Mouse (Mus musculus) left cerebral cortex, adult 2 months (tissue): Measurements from ENCODE around the gene Aifm1. TPM values are rescaled to one million over a fixed set of nuclear protein-coding genes. Genes with fewer than 3 reads are reported as not detected.
A peak's percentile ranks its signal among the peaks of the same experiment; 100 is the strongest.

ENCODE experiments used
- DNase-seq, 2 experiments: peaks; one replicate each; pipeline ENCODE4 v3.0.0; 2021 to 2022; ENCODE audit warnings: low spot score in 2 of 2, mixed read lengths in 1 of 2; ENCODE audit errors: extremely low spot score in 1 of 2
- H3K27ac ChIP-seq: fragments of 200-600 bp; 2 replicates; pipeline ENCODE4 v1.8.1; 2022
- H3K4me3 ChIP-seq: fragments of 200-600 bp; 2 replicates; pipeline ENCODE4 v1.8.1; 2022
- CTCF ChIP-seq: fragments of 200-600 bp; IDR thresholded peaks from 2 replicates; pipeline ENCODE4 v1.8.1; 2022; ENCODE audit warnings: antibody characterized with exemption, mild to moderate bottlenecking, moderate library complexity
- intact Hi-C: fragments of 180-260 bp; cut with DNase I; formaldehyde crosslinking; loops from one replicate; pipeline ENCODE4 v1.15.1; 2025
- long read RNA-seq, 2 experiments: library from polyadenylated mRNA; stranded (forward); transcript quantifications; one replicate each; pipeline ENCODE4 v2.0.0; 2021; ENCODE audit warnings: borderline mapping rate in 2 of 2
- total RNA-seq, 2 experiments: library from RNA; stranded (reverse); gene quantifications; 2 replicates each; pipeline ENCODE4 v1.2.3; 2021

The Aifm1 gene
- total RNA-seq, result 10 to 100 TPM; 21.6 to 28.3 TPM
- long read RNA-seq, experiment 1, transcript Aifm1-202 (16 exons, 2,221 nt), result minor isoform, 9 of 40 reads
- long read RNA-seq, experiment 1, transcript Aifm1-201 (16 exons, 2,237 nt), result major isoform, 22 of 40 reads
- long read RNA-seq, experiment 1, partial matches to known transcripts, result 2 of 40 reads
- long read RNA-seq, experiment 1, other reads (novel, unspliced or antisense), result 7 of 40 reads
- long read RNA-seq, experiment 2, transcript Aifm1-201 (16 exons, 2,237 nt), result major isoform, 14 of 32 reads
- long read RNA-seq, experiment 2, transcript Aifm1-202 (16 exons, 2,221 nt), result minor isoform, 8 of 32 reads
- long read RNA-seq, experiment 2, partial matches to known transcripts, result 2 of 32 reads
- long read RNA-seq, experiment 2, other reads (novel, unspliced or antisense), result 6 of 32 reads

DNA sequence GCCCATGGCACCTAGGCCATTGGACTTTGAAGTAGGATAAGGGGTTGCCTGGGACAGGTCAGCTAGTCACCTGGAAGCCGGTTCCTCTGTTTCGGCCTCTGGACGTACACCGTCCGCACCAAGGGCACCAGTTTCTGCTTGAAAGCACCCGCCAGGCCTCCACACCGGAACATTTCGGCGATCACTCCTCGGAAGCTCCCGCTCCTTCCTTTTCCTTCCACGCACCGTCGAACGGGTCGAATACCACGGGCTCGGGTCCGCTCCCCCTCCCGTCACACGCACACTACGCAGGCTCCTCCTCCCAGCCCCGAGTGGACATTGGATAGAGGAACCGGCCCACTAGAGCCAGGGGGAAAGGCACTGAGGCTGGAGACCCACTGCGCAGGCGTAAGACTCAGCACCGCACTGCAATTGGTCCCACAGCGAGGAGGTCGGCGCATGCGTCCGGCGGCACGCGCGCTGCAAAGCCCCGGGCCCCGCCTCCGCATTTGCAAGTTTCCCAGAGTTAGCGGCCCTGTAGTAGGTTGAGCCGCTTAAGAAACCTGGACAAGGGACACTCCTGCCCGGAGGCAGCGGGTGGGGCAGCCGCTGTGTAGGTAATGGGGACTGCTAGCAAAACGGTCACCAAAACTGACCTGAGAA lies at the start of gene Aifm1:
TSS of gene Aifm1 (minus strand) at position 398 of the 642 bp plus-strand sequence.
- TF ChIP-seq CTCF, result no peak
- peak within 1 kb of the TSS; percentile 29; the same call in 1 of the 2 replicates for H3K27ac ChIP-seq
- intact Hi-C loops, result no loop called here

DNA sequence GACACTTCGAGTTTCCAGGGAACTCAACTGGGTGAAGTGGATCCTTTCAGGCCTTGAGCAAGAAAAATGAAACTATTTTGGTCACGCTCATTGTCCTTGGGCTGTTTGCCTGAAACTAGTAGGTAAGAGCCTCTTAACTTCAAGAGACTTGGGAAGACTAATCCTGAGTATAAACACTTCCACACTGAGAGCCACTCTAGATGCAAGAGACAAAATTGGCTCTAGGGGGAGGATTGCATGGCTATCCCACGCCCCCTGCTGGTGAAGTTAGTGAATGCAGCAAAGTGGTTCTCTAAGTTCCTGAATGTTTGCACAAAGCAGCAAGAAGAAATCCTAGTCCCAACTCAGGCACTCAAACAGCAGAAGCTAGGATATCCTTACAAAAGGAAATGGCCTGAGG lies 18.8 kb upstream of the Aifm1 start:
- TF ChIP-seq CTCF, result peak; percentile 85
- peak; percentile 64 to 71 for DNase-seq
- H3K27ac ChIP-seq, result no peak overlapping the region
- intact Hi-C loops, result loop anchor here (2.0 to 5.0 kb wide), 2 partner anchors 109 to 545 kb away; no protein-coding TSS in a partner anchor
- no peak overlapping the region for H3K4me3 ChIP-seq

More for the DNA sequence above, at the start of gene Aifm1:
- H3K4me3 ChIP-seq, result peak within 1 kb of the TSS; percentile 47
- peak; percentile 85 to 88 for DNase-seq

DNA sequence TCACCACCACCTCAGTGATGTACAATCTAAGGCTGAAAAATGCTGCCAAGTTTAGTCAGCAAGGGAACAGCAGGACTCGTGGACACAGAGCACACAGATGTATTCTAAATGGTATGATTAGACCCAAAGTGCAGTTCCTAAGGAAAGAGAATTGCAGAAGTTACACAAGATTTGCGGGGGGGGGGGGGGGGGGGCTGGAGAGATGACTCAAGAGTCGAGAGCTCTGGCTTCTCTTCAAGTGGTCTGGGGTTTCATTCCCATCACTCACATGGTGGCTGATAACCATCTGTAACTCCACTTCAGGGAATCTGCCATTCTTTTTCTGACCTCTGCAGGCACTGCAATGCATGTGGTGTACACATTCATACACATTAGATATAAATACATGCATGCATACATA lies 13.1 kb upstream of the Aifm1 start:
- TF ChIP-seq CTCF, result no peak
- H3K4me3 ChIP-seq, result no peak overlapping the region
- intact Hi-C loops, result no loop called here
- H3K27ac ChIP-seq, result peak overlapping the region; percentile 55; the same call in 1 of the 2 replicates
- DNase-seq, result no peak

DNA sequence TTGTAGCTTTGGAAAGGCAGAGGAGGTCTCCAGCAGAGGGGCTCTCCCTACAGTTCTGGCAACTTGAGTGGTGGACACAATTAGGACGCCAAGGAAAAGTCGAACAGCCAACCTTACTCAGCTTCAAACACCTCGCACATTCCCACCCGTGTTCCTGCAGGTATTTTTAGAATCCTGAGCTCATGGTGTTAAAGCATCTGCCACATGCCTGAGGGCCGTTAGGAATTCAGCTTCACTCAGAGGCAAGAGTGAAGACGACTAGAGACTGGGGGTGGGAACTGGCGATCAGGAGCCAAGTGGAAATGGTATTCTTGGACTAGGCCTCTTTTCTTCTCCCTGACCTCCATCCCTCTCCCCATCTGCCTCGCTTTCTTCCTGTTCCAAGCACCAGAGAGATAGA lies 12.5 kb upstream of the Aifm1 start:
- peak overlapping the region; percentile 72 for H3K27ac ChIP-seq
- peak; percentile 21 to 32 for DNase-seq
- intact Hi-C loops, result no loop called here
- TF ChIP-seq CTCF, result no peak
- H3K4me3 ChIP-seq, result no peak overlapping the region

DNA sequence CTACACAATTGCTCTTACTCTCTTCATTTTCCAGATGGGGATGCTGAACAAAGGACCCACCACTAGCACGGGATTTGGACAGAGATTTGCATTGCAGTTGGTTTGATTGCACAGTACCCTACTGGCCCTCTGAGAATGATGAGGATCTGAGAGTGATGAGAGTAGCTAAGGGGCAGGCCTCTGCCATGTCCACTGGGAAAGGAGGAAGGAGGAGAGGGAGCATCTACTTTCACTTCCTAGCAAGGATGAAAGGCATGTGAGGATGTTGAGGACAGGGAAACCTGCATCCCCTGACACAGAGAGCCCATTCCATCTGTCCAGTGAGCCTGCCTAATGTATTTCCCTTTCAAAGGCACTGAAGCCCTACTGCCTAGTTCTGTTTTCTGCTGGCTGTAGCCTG lies 12.0 kb upstream of the Aifm1 start:
- peak overlapping the region; percentile 72 for H3K27ac ChIP-seq
- H3K4me3 ChIP-seq, result no peak overlapping the region
- TF ChIP-seq CTCF, result no peak
- no peak for DNase-seq
- intact Hi-C loops, result no loop called here

- no peak for DNase-seq
- intact Hi-C loops, result no loop called here
- H3K27ac ChIP-seq, result peak overlapping the region; percentile 44
- TF ChIP-seq CTCF, result no peak
- H3K4me3 ChIP-seq, result no peak overlapping the region
Measured at GRCm38 (mm10) chrX:48523512-48523911, 10.1 kb upstream of the Aifm1 start.

DNA sequence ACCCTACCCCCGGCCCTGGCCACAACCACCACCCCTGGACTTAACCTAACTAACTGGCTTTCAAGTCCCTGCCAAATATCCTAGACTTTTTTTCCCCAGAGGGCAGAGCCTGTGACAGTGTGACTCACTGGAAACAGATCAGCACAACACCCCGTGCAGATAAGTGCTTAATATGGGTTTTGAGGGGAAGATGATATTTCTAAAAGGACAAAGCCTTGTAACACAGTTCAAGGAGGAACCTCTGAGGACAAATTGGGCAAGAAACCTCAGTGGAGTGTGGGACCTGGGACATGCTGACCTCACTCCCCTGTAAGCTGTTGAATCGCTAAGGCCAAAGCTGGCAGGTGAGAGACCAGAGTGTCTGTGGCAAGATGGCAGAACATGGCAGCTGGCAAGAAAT lies 8.3 kb upstream of the Aifm1 start:
- no peak overlapping the region for H3K4me3 ChIP-seq
- intact Hi-C loops, result no loop called here
- no peak for TF ChIP-seq CTCF

DNA sequence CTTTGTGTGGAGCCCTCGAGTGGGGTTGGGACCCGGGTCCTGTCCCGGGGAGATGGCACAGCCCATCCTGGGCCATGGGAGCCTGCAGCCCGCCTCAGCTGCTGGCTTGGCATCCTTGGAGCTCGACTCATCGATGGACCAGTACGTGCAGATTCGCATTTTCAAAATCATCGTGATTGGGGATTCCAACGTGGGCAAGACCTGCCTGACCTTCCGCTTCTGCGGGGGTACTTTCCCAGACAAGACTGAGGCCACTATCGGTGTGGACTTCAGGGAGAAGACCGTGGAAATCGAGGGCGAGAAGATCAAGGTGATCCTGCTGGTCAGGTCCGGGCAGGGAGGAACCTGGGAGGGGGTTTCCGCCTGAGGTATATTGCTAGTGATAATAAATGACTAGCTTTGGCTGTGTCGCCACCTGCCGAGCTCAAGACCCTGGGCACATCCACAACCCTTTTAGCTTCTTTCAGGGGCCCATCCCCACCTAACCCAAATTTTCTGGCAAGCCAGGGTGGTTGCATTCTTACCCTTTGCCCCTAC lies 6.3 kb upstream of the Aifm1 start:
- TF ChIP-seq CTCF, result no peak; the same call in 1 of the 2 replicates
- H3K4me3 ChIP-seq, result peak overlapping the region; percentile 47
- peak overlapping the region; percentile 86 for H3K27ac ChIP-seq
- intact Hi-C loops, result no loop called here
- DNase-seq, result no peak

More for the DNA sequence above, 8.3 kb upstream of the Aifm1 start:
- DNase-seq, result no peak
- H3K27ac ChIP-seq, result no peak overlapping the region

- Histone ChIP-seq H3K4me3 (peak within 1 kb of the TSS; percentile 47), H3K27ac (peak within 1 kb of the TSS; percentile 86)
- peak; percentile 44 to 55 for DNase-seq
- TF ChIP-seq CTCF, result no peak
- intact Hi-C loops, result no loop called here
Measured at GRCm38 (mm10) chrX:48518808-48519548, 5.6 kb upstream of the Aifm1 start, which contains the start of gene Rab33a. TSS of gene Rab33a (plus strand) at chrX:48519285.

GRCm38 (mm10) chrX:48518211-48518807 lies 4.9 kb upstream of the Aifm1 start:
- DNase-seq, result peak; percentile 34 to 36
- TF ChIP-seq CTCF, result no peak
- Histone ChIP-seq H3K27ac (peak overlapping the region; percentile 86), H3K4me3 (peak overlapping the region; percentile 47)
- intact Hi-C loops, result no loop called here

DNA sequence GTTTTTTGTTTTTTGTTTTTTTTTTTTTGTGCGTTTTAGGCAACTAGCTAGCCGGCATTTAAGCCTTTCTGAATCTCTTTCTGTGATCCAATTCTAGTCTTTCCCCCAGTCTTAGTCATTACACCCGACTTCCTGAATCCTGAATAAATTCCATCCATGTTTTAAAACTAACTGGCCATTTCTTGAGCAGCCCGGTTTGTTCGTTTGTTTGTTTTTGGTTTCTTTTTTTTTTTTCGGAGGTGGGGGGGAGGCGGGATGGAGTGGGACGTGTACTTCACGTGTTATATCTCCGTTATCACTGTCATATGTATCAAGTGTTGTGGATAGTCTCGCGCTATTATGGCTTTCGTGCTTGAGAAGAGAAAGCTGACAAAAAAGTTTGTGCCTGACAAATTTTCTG lies 461 bp upstream of the Aifm1 start:
- intact Hi-C loops, result no loop called here
- TF ChIP-seq CTCF, result no peak
- Histone ChIP-seq H3K4me3 (peak overlapping the region; percentile 47), H3K27ac (no peak overlapping the region)
- DNase-seq, result no peak
